Mouse (Mus musculus): ENCODE measurements around the gene Lmln. TPM values are rescaled to one million over a fixed set of nuclear protein-coding genes. Genes with fewer than 3 reads are reported as not detected.
A peak's percentile ranks its signal among the peaks of the same experiment; 100 is the strongest.
"Not testable (repeated sequence)": the region's sequence is repeated elsewhere in the genome, so short reads cannot be mapped to it uniquely, and the experiment has no call there.

The Lmln gene
- polyA plus RNA-seq, 1 experiment = 0.78 TPM

GRCm38 (mm10) chr16:33058033-33058432, 4.3 kb upstream of the Lmln start:
- H3K27me3 ChIP-seq (ENCODE audit: control insufficient read depth, insufficient read depth, insufficient read length) = no peaks in the 10 kb centered on the region
- H3K4me2 ChIP-seq (ENCODE audit: low read depth) = peak overlapping the region; percentile 94
- H3K36me3 ChIP-seq (ENCODE audit: control insufficient read depth, insufficient read depth) = peaks cover 27% of the 10 kb centered on the region
- TF ChIP-seq E2F4 (IDR thresholded peaks at IDR 0.05; ENCODE audit: insufficient read depth) (no peak), MYOG (IDR thresholded peaks at IDR 0.05; ENCODE audit: control insufficient read depth in 1 of 3, insufficient read depth in 1 of 3, insufficient read length in 2 of 3, low read depth in 2 of 3) (no peak), MYOD1 (IDR thresholded peaks at IDR 0.05; ENCODE audit: control insufficient read depth in 1 of 3, insufficient read length in 2 of 3, low read depth in 2 of 3) (no peak), SRF (IDR thresholded peaks at IDR 0.05; ENCODE audit: control insufficient read depth, insufficient read length, low read depth) (no peak), REST (IDR thresholded peaks at IDR 0.05; ENCODE audit: insufficient read depth, insufficient read length) (no peak), MAX (IDR thresholded peaks at IDR 0.05; ENCODE audit: low read depth) (no peak), TCF12 (IDR thresholded peaks at IDR 0.05; ENCODE audit: insufficient read depth, poor library complexity, severe bottlenecking) (no peak), USF1 (IDR thresholded peaks at IDR 0.05; ENCODE audit: low read depth) (no peak), POLR2A (IDR thresholded peaks at IDR 0.05; ENCODE audit: insufficient read length, low read depth) (no peak), POLR2AphosphoS2 (IDR thresholded peaks at IDR 0.05; ENCODE audit: insufficient read length, low read depth) (no peak), TCF3 (IDR thresholded peaks at IDR 0.05; ENCODE audit: insufficient read length, low read depth) (no peak), CEBPB (IDR thresholded peaks at IDR 0.05; ENCODE audit: insufficient read depth, poor library complexity, severe bottlenecking) (no peak)
- H3K79me2 ChIP-seq (ENCODE audit: control insufficient read depth, insufficient read depth) = peaks cover 32% of the 10 kb centered on the region
- H3K4me3 ChIP-seq = peak overlapping the region; percentile 90
- H3ac ChIP-seq (ENCODE audit: control insufficient read depth, insufficient read length) = no peak overlapping the region

GRCm38 (mm10) chr16:33058656-33059055, 3.7 kb upstream of the Lmln start:
- H3K27me3 ChIP-seq (ENCODE audit: control insufficient read depth, insufficient read depth, insufficient read length); H3ac ChIP-seq (ENCODE audit: control insufficient read depth, insufficient read length): not testable (repeated sequence)
- peak overlapping the region; percentile 94 for H3K4me2 ChIP-seq (ENCODE audit: low read depth)
- H3K4me3 ChIP-seq = peak overlapping the region; percentile 90
- H3K36me3 ChIP-seq (ENCODE audit: control insufficient read depth, insufficient read depth) = peaks cover 27% of the 10 kb centered on the region
- peaks cover 32% of the 10 kb centered on the region for H3K79me2 ChIP-seq (ENCODE audit: control insufficient read depth, insufficient read depth)

GRCm38 (mm10) chr16:33059471-33059870, 2.9 kb upstream of the Lmln start:
- no peak overlapping the region for H3K4me2 ChIP-seq (ENCODE audit: low read depth)
- TF ChIP-seq E2F4 (IDR thresholded peaks at IDR 0.05; ENCODE audit: insufficient read depth) (no peak), REST (IDR thresholded peaks at IDR 0.05; ENCODE audit: insufficient read depth, insufficient read length) (no peak), MYOD1 (IDR thresholded peaks at IDR 0.05; ENCODE audit: control insufficient read depth in 1 of 3, insufficient read length in 2 of 3, low read depth in 2 of 3) (no peak), SRF (IDR thresholded peaks at IDR 0.05; ENCODE audit: control insufficient read depth, insufficient read length, low read depth) (no peak), MAX (IDR thresholded peaks at IDR 0.05; ENCODE audit: low read depth) (no peak), POLR2AphosphoS2 (IDR thresholded peaks at IDR 0.05; ENCODE audit: insufficient read length, low read depth) (no peak), USF1 (IDR thresholded peaks at IDR 0.05; ENCODE audit: low read depth) (no peak), POLR2A (IDR thresholded peaks at IDR 0.05; ENCODE audit: insufficient read length, low read depth) (no peak), TCF3 (IDR thresholded peaks at IDR 0.05; ENCODE audit: insufficient read length, low read depth) (no peak), TCF12 (IDR thresholded peaks at IDR 0.05; ENCODE audit: insufficient read depth, poor library complexity, severe bottlenecking) (no peak), MYOG (IDR thresholded peaks at IDR 0.05; ENCODE audit: control insufficient read depth in 1 of 3, insufficient read depth in 1 of 3, insufficient read length in 2 of 3, low read depth in 2 of 3) (no peak), CEBPB (IDR thresholded peaks at IDR 0.05; ENCODE audit: insufficient read depth, poor library complexity, severe bottlenecking) (no peak)
- H3ac ChIP-seq (ENCODE audit: control insufficient read depth, insufficient read length) = no peak overlapping the region
- H3K4me3 ChIP-seq = no peak overlapping the region
- H3K36me3 ChIP-seq (ENCODE audit: control insufficient read depth, insufficient read depth) = peaks cover 27% of the 10 kb centered on the region
- peaks cover 32% of the 10 kb centered on the region for H3K79me2 ChIP-seq (ENCODE audit: control insufficient read depth, insufficient read depth)
- H3K27me3 ChIP-seq (ENCODE audit: control insufficient read depth, insufficient read depth, insufficient read length) = no peaks in the 10 kb centered on the region

GRCm38 (mm10) chr16:33060926-33061325, 1.4 kb upstream of the Lmln start:
- TF ChIP-seq MYOD1 (IDR thresholded peaks at IDR 0.05; ENCODE audit: control insufficient read depth in 1 of 3, insufficient read length in 2 of 3, low read depth in 2 of 3) (no peak), POLR2AphosphoS2 (IDR thresholded peaks at IDR 0.05; ENCODE audit: insufficient read length, low read depth) (peak; percentile 33)
- no peaks in the 10 kb centered on the region for H3K27me3 ChIP-seq (ENCODE audit: control insufficient read depth, insufficient read depth, insufficient read length)
- H3K36me3 ChIP-seq (ENCODE audit: control insufficient read depth, insufficient read depth) = peaks cover 27% of the 10 kb centered on the region
- H3ac ChIP-seq (ENCODE audit: control insufficient read depth, insufficient read length) = no peak overlapping the region
- peaks cover 32% of the 10 kb centered on the region for H3K79me2 ChIP-seq (ENCODE audit: control insufficient read depth, insufficient read depth)
- no peak overlapping the region for H3K4me2 ChIP-seq (ENCODE audit: low read depth)
- H3K4me3 ChIP-seq = no peak overlapping the region

- H3K79me2 ChIP-seq (ENCODE audit: control insufficient read depth, insufficient read depth) = peaks cover 31% of the 10 kb centered on the region
- H3K27me3 ChIP-seq (ENCODE audit: control insufficient read depth, insufficient read depth, insufficient read length) = no peaks in the 10 kb centered on the region
- H3K4me2 ChIP-seq (ENCODE audit: low read depth) = peak overlapping the region; percentile 82
- peak overlapping the region; percentile 25 for H3K4me3 ChIP-seq
- peaks cover 27% of the 10 kb centered on the region for H3K36me3 ChIP-seq (ENCODE audit: control insufficient read depth, insufficient read depth)
- no peak overlapping the region for H3ac ChIP-seq (ENCODE audit: control insufficient read depth, insufficient read length)
- no peak for TF ChIP-seq E2F4 (IDR thresholded peaks at IDR 0.05; ENCODE audit: insufficient read depth)
- TF ChIP-seq TCF3 (IDR thresholded peaks at IDR 0.05; ENCODE audit: insufficient read length, low read depth) = no peak
- no peak for TF ChIP-seq POLR2AphosphoS2 (IDR thresholded peaks at IDR 0.05; ENCODE audit: insufficient read length, low read depth)
- no peak for TF ChIP-seq REST (IDR thresholded peaks at IDR 0.05; ENCODE audit: insufficient read depth, insufficient read length)
- no peak for TF ChIP-seq POLR2A (IDR thresholded peaks at IDR 0.05; ENCODE audit: insufficient read length, low read depth)
- no peak for TF ChIP-seq SRF (IDR thresholded peaks at IDR 0.05; ENCODE audit: control insufficient read depth, insufficient read length, low read depth)
- TF ChIP-seq USF1 (IDR thresholded peaks at IDR 0.05; ENCODE audit: low read depth) = no peak
- no peak for TF ChIP-seq MYOD1 (IDR thresholded peaks at IDR 0.05; ENCODE audit: control insufficient read depth in 1 of 3, insufficient read length in 2 of 3, low read depth in 2 of 3)
- TF ChIP-seq MYOG (IDR thresholded peaks at IDR 0.05; ENCODE audit: control insufficient read depth in 1 of 3, insufficient read depth in 1 of 3, insufficient read length in 2 of 3, low read depth in 2 of 3) = no peak
- TF ChIP-seq MAX (IDR thresholded peaks at IDR 0.05; ENCODE audit: low read depth) = no peak
- no peak for TF ChIP-seq CEBPB (IDR thresholded peaks at IDR 0.05; ENCODE audit: insufficient read depth, poor library complexity, severe bottlenecking)
- TF ChIP-seq TCF12 (IDR thresholded peaks at IDR 0.05; ENCODE audit: insufficient read depth, poor library complexity, severe bottlenecking) = no peak
Measured at GRCm38 (mm10) chr16:33061400-33061799, 921 bp upstream of the Lmln start.

Data from myocyte (in vitro differentiated cells).